Mouse (Mus musculus) liver, embryonic 15.5 days (tissue): ENCODE data around the gene Inpp4a. TPM values are rescaled to one million over a fixed set of nuclear protein-coding genes. Genes with fewer than 3 reads are reported as not detected.

Source experiments
- ATAC-seq: fragments of 200-750 bp; cut with Nextera tagmentation; 2 replicates; pipeline ENCODE4 v1.8.0; 2017; ENCODE audit warnings: moderate number of reproducible peaks, mild to moderate bottlenecking, moderate library complexity; ENCODE audit not compliant: insufficient read depth
- H3K27ac ChIP-seq: fragments of 300-500 bp; sonication (generic); replicated peaks from 2 replicates; pipeline ENCODE4 v1.5.1; 2015; ENCODE audit warnings: mild to moderate bottlenecking, inconsistent platforms
- H3K27me3 ChIP-seq: fragments of 300-500 bp; sonication (generic); 2 replicates; pipeline ENCODE4 v1.6.1; 2015; ENCODE audit warnings: mild to moderate bottlenecking, inconsistent platforms
- H3K36me3 ChIP-seq: fragments of 300-500 bp; sonication (generic); replicated peaks from 2 replicates; pipeline ENCODE4 v1.6.1; 2015; ENCODE audit warnings: moderate library complexity, mild to moderate bottlenecking, inconsistent platforms
- H3K4me1 ChIP-seq: fragments of 300-500 bp; sonication (generic); replicated peaks from 2 replicates; pipeline ENCODE4 v1.6.1; 2015; ENCODE audit warnings: inconsistent platforms
- H3K4me2 ChIP-seq: fragments of 300-500 bp; sonication (generic); 2 replicates; pipeline ENCODE4 v1.6.1; 2015; ENCODE audit warnings: moderate library complexity, mild to moderate bottlenecking, inconsistent platforms
- H3K4me3 ChIP-seq: fragments of 300-500 bp; sonication (generic); replicated peaks from 2 replicates; pipeline ENCODE4 v1.5.1; 2015; ENCODE audit warnings: mild to moderate bottlenecking, inconsistent platforms
- H3K9ac ChIP-seq: fragments of 300-500 bp; sonication (generic); 2 replicates; pipeline ENCODE4 v1.6.1; 2015; ENCODE audit warnings: moderate library complexity, mild to moderate bottlenecking, inconsistent platforms
- H3K9me3 ChIP-seq: fragments of 300-500 bp; sonication (generic); replicated peaks from 2 replicates; pipeline ENCODE4 v1.6.1; 2016; ENCODE audit warnings: inconsistent platforms
- WGBS: fragments of 180-500 bp; shearing (Covaris S2); methylation state at CpG from one replicate; pipeline ENCODE4 v1.1.7; 2015; ENCODE audit warnings: mixed read lengths; ENCODE audit not compliant: insufficient replicate concordance; 5-methylcytosine and 5-hydroxymethylcytosine counted together
- polyA plus RNA-seq: library from polyadenylated mRNA; unstranded; fragments of >200 nt; fragmentation: Nextera tagmentation; extraction: Ambion mirVana; gene quantifications from 2 replicates; pipeline ENCODE4 v1.2.1, GENCODE M21; 2015

Inpp4a gene
- polyA plus RNA-seq, 1 experiment from 2014 or later, result 4.4 TPM

- no peak for ATAC-seq
- Histone ChIP-seq H3K9ac (no peak overlapping the region), H3K36me3 (no peaks in the 10 kb centered on the region), H3K4me3 (no peak overlapping the region), H3K4me2 (no peak overlapping the region), H3K27me3 (peaks cover 24% of the 10 kb centered on the region), H3K27ac (no peak overlapping the region), H3K9me3 (no peaks in the 10 kb centered on the region), H3K4me1 (peaks cover 20% of the 10 kb centered on the region)
- WGBS, result 20% methylated on average over 3 of the region's 3 CpGs
Observed at GRCm38 (mm10) chr1:37302801-37303200, 3.1 kb downstream of the Inpp4a start.

GRCm38 (mm10) chr1:37305691-37306287 lies 6.1 kb downstream of the Inpp4a start:
- H3K27me3 ChIP-seq, result peaks cover 15% of the 10 kb centered on the region
- no peaks in the 10 kb centered on the region for H3K9me3 ChIP-seq
- peaks cover 17% of the 10 kb centered on the region for H3K4me1 ChIP-seq
- WGBS, result 59% methylated on average over 9 of the region's 9 CpGs
- no peak overlapping the region for H3K9ac ChIP-seq
- ATAC-seq, result no peak
- H3K4me2 ChIP-seq, result no peak overlapping the region
- H3K27ac ChIP-seq, result no peak overlapping the region
- no peaks in the 10 kb centered on the region for H3K36me3 ChIP-seq
- H3K4me3 ChIP-seq, result no peak overlapping the region

GRCm38 (mm10) chr1:37307586-37307985 lies 7.9 kb downstream of the Inpp4a start:
- no peak overlapping the region for H3K9ac ChIP-seq
- peaks cover 21% of the 10 kb centered on the region for H3K4me1 ChIP-seq
- H3K36me3 ChIP-seq, result no peaks in the 10 kb centered on the region
- H3K9me3 ChIP-seq, result no peaks in the 10 kb centered on the region
- no peak overlapping the region for H3K4me2 ChIP-seq
- no peak for ATAC-seq
- H3K27me3 ChIP-seq, result no peaks in the 10 kb centered on the region; the same call in 1 of the 2 replicates
- H3K27ac ChIP-seq, result no peak overlapping the region
- 50% methylated on average over 2 of the region's 2 CpGs for WGBS
- H3K4me3 ChIP-seq, result no peak overlapping the region

GRCm38 (mm10) chr1:37308021-37308742 lies 8.5 kb downstream of the Inpp4a start:
- 39% methylated on average over 8 of the region's 8 CpGs for WGBS
- no peaks in the 10 kb centered on the region for H3K9me3 ChIP-seq
- 0 out of 2 replicates have a peak overlapping the region, but pooled peaks have one; percentile 19 for H3K27ac ChIP-seq
- no peak for ATAC-seq
- no peak overlapping the region for H3K4me3 ChIP-seq
- no peaks in the 10 kb centered on the region for H3K36me3 ChIP-seq
- peaks cover 19% of the 10 kb centered on the region for H3K4me1 ChIP-seq
- no peak overlapping the region for H3K9ac ChIP-seq
- H3K4me2 ChIP-seq, result no peak overlapping the region
- H3K27me3 ChIP-seq, result no peaks in the 10 kb centered on the region; the same call in 1 of the 2 replicates

- Histone ChIP-seq H3K9me3 (no peaks in the 10 kb centered on the region), H3K36me3 (no peaks in the 10 kb centered on the region), H3K27me3 (no peaks in the 10 kb centered on the region; the same call in 1 of the 2 replicates), H3K27ac (no peak overlapping the region), H3K4me3 (no peak overlapping the region), H3K4me2 (no peak overlapping the region), H3K9ac (no peak overlapping the region), H3K4me1 (peaks cover 19% of the 10 kb centered on the region)
- 35% methylated on average over 3 of the region's 3 CpGs for WGBS
- ATAC-seq, result no peak
Observed at GRCm38 (mm10) chr1:37308743-37309100, 9.1 kb downstream of the Inpp4a start.

GRCm38 (mm10) chr1:37309939-37310515 lies 10.4 kb downstream of the Inpp4a start:
- Histone ChIP-seq H3K4me3 (no peak overlapping the region), H3K9me3 (no peaks in the 10 kb centered on the region), H3K36me3 (no peaks in the 10 kb centered on the region), H3K4me2 (no peak overlapping the region), H3K27me3 (no peaks in the 10 kb centered on the region; the same call in 1 of the 2 replicates), H3K27ac (no peak overlapping the region), H3K4me1 (peaks cover 29% of the 10 kb centered on the region), H3K9ac (no peak overlapping the region)
- ATAC-seq, result no peak
- WGBS, result 83% methylated on average over 4 of the region's 4 CpGs

GRCm38 (mm10) chr1:37314338-37314737 lies 14.7 kb downstream of the Inpp4a start:
- no peaks in the 10 kb centered on the region for H3K36me3 ChIP-seq
- no peak overlapping the region for H3K27ac ChIP-seq
- no peaks in the 10 kb centered on the region for H3K9me3 ChIP-seq
- H3K4me2 ChIP-seq, result no peak overlapping the region
- no peaks in the 10 kb centered on the region for H3K27me3 ChIP-seq
- 57% methylated on average over 7 of the region's 7 CpGs for WGBS
- H3K9ac ChIP-seq, result no peak overlapping the region
- ATAC-seq, result no peak
- H3K4me1 ChIP-seq, result peaks cover 26% of the 10 kb centered on the region
- no peak overlapping the region for H3K4me3 ChIP-seq

GRCm38 (mm10) chr1:37317644-37318285 lies 18.1 kb downstream of the Inpp4a start:
- no peak overlapping the region for H3K4me3 ChIP-seq
- no peaks in the 10 kb centered on the region for H3K9me3 ChIP-seq
- no peaks in the 10 kb centered on the region for H3K27me3 ChIP-seq
- H3K9ac ChIP-seq, result no peak overlapping the region
- no peaks in the 10 kb centered on the region for H3K36me3 ChIP-seq
- H3K4me1 ChIP-seq, result peaks cover 21% of the 10 kb centered on the region
- no peak overlapping the region for H3K27ac ChIP-seq
- WGBS, result 43% methylated on average over 7 of the region's 7 CpGs
- ATAC-seq, result no peak
- 0 out of 2 replicates have a peak overlapping the region, but pooled peaks have one; percentile 10 for H3K4me2 ChIP-seq

- 45% methylated on average over 2 of the region's 2 CpGs for WGBS
- Histone ChIP-seq H3K4me1 (peaks cover 24% of the 10 kb centered on the region), H3K36me3 (no peaks in the 10 kb centered on the region), H3K9me3 (no peaks in the 10 kb centered on the region), H3K27ac (no peak overlapping the region), H3K4me3 (no peak overlapping the region), H3K4me2 (0 out of 2 replicates have a peak overlapping the region, but pooled peaks have one; percentile 10), H3K9ac (no peak overlapping the region), H3K27me3 (no peaks in the 10 kb centered on the region)
- no peak for ATAC-seq
Observed at GRCm38 (mm10) chr1:37318558-37318957, 18.9 kb downstream of the Inpp4a start.

- H3K27ac ChIP-seq, result no peak overlapping the region
Observed at GRCm38 (mm10) chr1:37322690-37323089, 23.0 kb downstream of the Inpp4a start.

GRCm38 (mm10) chr1:37323208-37323607 lies 23.5 kb downstream of the Inpp4a start:
- H3K27me3 ChIP-seq, result no peaks in the 10 kb centered on the region
- WGBS, result 55% methylated on average over 4 of the region's 4 CpGs
- no peak for ATAC-seq
- H3K36me3 ChIP-seq, result no peaks in the 10 kb centered on the region
- H3K4me1 ChIP-seq, result 0 out of 2 replicates have a peak, but pooled peaks cover 3% of the 10 kb centered on the region
- H3K4me2 ChIP-seq, result no peak overlapping the region
- no peak overlapping the region for H3K4me3 ChIP-seq
- no peak overlapping the region for H3K27ac ChIP-seq
- no peaks in the 10 kb centered on the region for H3K9me3 ChIP-seq
- H3K9ac ChIP-seq, result no peak overlapping the region

More at GRCm38 (mm10) chr1:37322690-37323089, 23.0 kb downstream of the Inpp4a start:
- Histone ChIP-seq H3K9me3 (no peaks in the 10 kb centered on the region), H3K9ac (no peak overlapping the region), H3K4me3 (no peak overlapping the region), H3K27me3 (no peaks in the 10 kb centered on the region), H3K36me3 (no peaks in the 10 kb centered on the region), H3K4me2 (no peak overlapping the region), H3K4me1 (peaks cover 5% of the 10 kb centered on the region; the same call in 1 of the 2 replicates)
- 40% methylated on average over 2 of the region's 2 CpGs for WGBS
- no peak for ATAC-seq
